Mouse (Mus musculus) neural tube, embryonic 15.5 days (tissue): ENCODE measurements around the gene Arhgap22. TPM values are rescaled to one million over a fixed set of nuclear protein-coding genes. Genes with fewer than 3 reads are reported as not detected.

Experiments
- ATAC-seq: fragments of 200-750 bp; cut with Nextera tagmentation; 2 replicates; pipeline ENCODE4 v1.8.0; 2017; ENCODE audit warnings: mild to moderate bottlenecking, moderate TSS enrichment, moderate library complexity; ENCODE audit not compliant: low FRiP score
- H3K27ac ChIP-seq: fragments of 300-500 bp; sonication (generic); replicated peaks from 2 replicates; pipeline ENCODE4 v1.5.1; 2015; ENCODE audit warnings: mild to moderate bottlenecking, inconsistent platforms
- H3K27me3 ChIP-seq: fragments of 300-500 bp; sonication (generic); replicated peaks from 2 replicates; pipeline ENCODE4 v1.6.1; 2015; ENCODE audit warnings: inconsistent platforms
- H3K36me3 ChIP-seq: fragments of 300-500 bp; sonication (generic); 2 replicates; pipeline ENCODE4 v1.6.1; 2015; ENCODE audit warnings: inconsistent platforms
- H3K4me1 ChIP-seq: fragments of 300-500 bp; sonication (generic); 2 replicates; pipeline ENCODE4 v1.6.1; 2015; ENCODE audit warnings: inconsistent platforms
- H3K4me2 ChIP-seq: fragments of 300-500 bp; sonication (generic); 2 replicates; pipeline ENCODE4 v1.6.1; 2015; ENCODE audit warnings: inconsistent platforms, mild to moderate bottlenecking, moderate library complexity
- H3K4me3 ChIP-seq: fragments of 300-500 bp; sonication (generic); replicated peaks from 2 replicates; pipeline ENCODE4 v1.5.1; 2015; ENCODE audit warnings: mild to moderate bottlenecking, inconsistent platforms
- H3K9ac ChIP-seq: fragments of 300-500 bp; sonication (generic); replicated peaks from 2 replicates; pipeline ENCODE4 v1.6.1; 2015; ENCODE audit warnings: mild to moderate bottlenecking, inconsistent platforms
- H3K9me3 ChIP-seq: fragments of 300-500 bp; sonication (generic); replicated peaks from 2 replicates; pipeline ENCODE4 v1.6.1; 2016; ENCODE audit warnings: inconsistent platforms
- WGBS: fragments of 180-500 bp; shearing (Covaris S2); methylation state at CpG from one replicate; pipeline ENCODE4 v1.1.7; 2015; ENCODE audit warnings: mixed read lengths; 5-methylcytosine and 5-hydroxymethylcytosine counted together
- polyA plus RNA-seq: library from polyadenylated mRNA; unstranded; fragments of >200 nt; fragmentation: Nextera tagmentation; extraction: Ambion mirVana; gene quantifications from 2 replicates; pipeline ENCODE4 v1.2.1, GENCODE M21; 2015

Arhgap22 gene
- polyA plus RNA-seq, 1 experiment from 2014 or later = 3.3 TPM

DNA sequence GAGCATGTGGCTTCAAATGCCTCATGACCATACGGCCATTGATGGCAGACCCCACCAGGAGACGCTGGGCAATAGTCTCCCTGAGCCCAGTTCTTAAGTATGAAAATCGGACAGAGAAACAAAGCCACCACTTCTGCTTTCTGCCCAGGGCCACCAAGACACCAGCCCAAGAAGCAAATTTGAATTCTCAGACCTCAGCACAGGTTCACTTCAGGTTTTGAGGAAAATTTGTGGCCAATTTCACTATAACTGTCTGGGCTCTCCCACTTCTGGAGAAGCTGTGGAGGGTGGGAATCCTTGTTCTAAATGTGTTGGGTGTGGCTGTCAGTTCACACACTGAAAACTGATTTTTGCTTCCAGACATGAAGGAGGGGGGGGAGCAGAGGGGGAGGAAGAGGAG, 19.6 kb upstream of the Arhgap22 start:
- H3K27ac ChIP-seq = no peak overlapping the region
- no peak for ATAC-seq
- no peaks in the 10 kb centered on the region for H3K9me3 ChIP-seq
- 71% methylated on average over 3 of the region's 3 CpGs for WGBS
- no peak overlapping the region for H3K4me2 ChIP-seq
- 0 out of 2 replicates have a peak, but pooled peaks cover 4% of the 10 kb centered on the region for H3K27me3 ChIP-seq
- H3K4me3 ChIP-seq = no peak overlapping the region
- no peaks in the 10 kb centered on the region for H3K4me1 ChIP-seq
- H3K36me3 ChIP-seq = no peaks in the 10 kb centered on the region
- H3K9ac ChIP-seq = no peak overlapping the region

GRCm38 (mm10) chr14:33202161-33202560, 11.7 kb upstream of the Arhgap22 start:
- no peak for ATAC-seq
- Histone ChIP-seq H3K36me3 (no peaks in the 10 kb centered on the region), H3K4me1 (0 out of 2 replicates have a peak, but pooled peaks cover 2% of the 10 kb centered on the region), H3K27me3 (peaks cover 8% of the 10 kb centered on the region; the same call in 1 of the 2 replicates), H3K9ac (no peak overlapping the region), H3K4me2 (no peak overlapping the region), H3K4me3 (no peak overlapping the region), H3K9me3 (no peaks in the 10 kb centered on the region), H3K27ac (no peak overlapping the region)
- WGBS = 76% methylated on average over 4 of the region's 4 CpGs

DNA sequence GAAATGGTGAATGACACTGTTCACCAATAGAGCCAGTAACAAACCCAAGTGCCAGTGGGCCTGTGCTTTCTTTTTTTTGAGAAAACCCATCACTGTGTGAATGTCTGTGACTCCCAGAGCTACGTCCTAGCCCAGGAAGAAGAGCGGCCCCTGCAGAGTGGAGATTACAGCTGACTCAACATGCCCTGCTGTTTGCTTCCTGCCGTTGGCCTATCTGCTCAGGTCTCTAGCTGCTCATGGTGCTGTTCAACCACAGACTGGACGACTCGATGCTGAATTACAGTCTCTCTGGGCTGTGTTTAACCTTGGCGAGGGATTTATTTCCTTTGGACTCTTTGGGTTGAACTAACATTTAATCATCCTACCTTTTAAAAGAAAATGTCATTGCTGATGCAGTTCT, 10.9 kb upstream of the Arhgap22 start:
- 83% methylated on average over 6 of the region's 6 CpGs for WGBS
- ATAC-seq = no peak

DNA sequence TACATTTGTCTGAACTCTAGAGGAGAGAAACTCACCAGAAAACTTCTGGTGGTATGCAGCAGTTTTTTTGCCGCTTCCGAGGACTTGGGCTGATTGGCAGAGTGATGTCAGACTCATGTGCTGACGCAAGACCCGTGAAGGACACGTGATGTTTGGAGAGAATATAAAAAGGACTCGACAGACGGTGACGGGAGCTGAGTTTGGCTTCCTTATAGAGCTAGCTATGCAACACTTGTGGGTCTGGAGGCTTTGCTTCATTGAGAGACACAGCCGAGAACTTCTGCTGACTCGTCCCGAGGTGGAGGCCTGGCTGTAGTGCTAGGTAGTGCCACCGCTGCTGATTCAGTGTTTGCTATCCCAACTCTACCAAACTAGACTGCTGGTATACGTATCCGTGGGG, 10.0 kb upstream of the Arhgap22 start:
- WGBS = 93% methylated on average over 14 of the region's 14 CpGs
- H3K27me3 ChIP-seq = peaks cover 10% of the 10 kb centered on the region
- no peak overlapping the region for H3K4me2 ChIP-seq
- no peaks in the 10 kb centered on the region for H3K9me3 ChIP-seq
- H3K27ac ChIP-seq = no peak overlapping the region
- ATAC-seq = no peak
- no peaks in the 10 kb centered on the region for H3K36me3 ChIP-seq
- H3K9ac ChIP-seq = no peak overlapping the region
- H3K4me3 ChIP-seq = no peak overlapping the region
- H3K4me1 ChIP-seq = 0 out of 2 replicates have a peak, but pooled peaks cover 2% of the 10 kb centered on the region

More for the DNA sequence above, 10.9 kb upstream of the Arhgap22 start:
- Histone ChIP-seq H3K4me2 (no peak overlapping the region), H3K27ac (no peak overlapping the region), H3K9me3 (no peaks in the 10 kb centered on the region), H3K4me3 (no peak overlapping the region), H3K36me3 (no peaks in the 10 kb centered on the region), H3K4me1 (0 out of 2 replicates have a peak, but pooled peaks cover 2% of the 10 kb centered on the region), H3K27me3 (peaks cover 8% of the 10 kb centered on the region; the same call in 1 of the 2 replicates), H3K9ac (no peak overlapping the region)

- 39% methylated on average over 24 of the region's 24 CpGs for WGBS
- peak; percentile 72; the same call in 1 of the 2 replicates for ATAC-seq
- Histone ChIP-seq H3K27ac (no peak overlapping the region), H3K4me3 (peak overlapping the region; percentile 27), H3K9me3 (no peaks in the 10 kb centered on the region), H3K27me3 (peaks cover 10% of the 10 kb centered on the region), H3K36me3 (no peaks in the 10 kb centered on the region), H3K4me2 (peak overlapping the region; percentile 54), H3K9ac (no peak overlapping the region), H3K4me1 (0 out of 2 replicates have a peak, but pooled peaks cover 2% of the 10 kb centered on the region)
Observed at GRCm38 (mm10) chr14:33205280-33205965, 8.4 kb upstream of the Arhgap22 start.

DNA sequence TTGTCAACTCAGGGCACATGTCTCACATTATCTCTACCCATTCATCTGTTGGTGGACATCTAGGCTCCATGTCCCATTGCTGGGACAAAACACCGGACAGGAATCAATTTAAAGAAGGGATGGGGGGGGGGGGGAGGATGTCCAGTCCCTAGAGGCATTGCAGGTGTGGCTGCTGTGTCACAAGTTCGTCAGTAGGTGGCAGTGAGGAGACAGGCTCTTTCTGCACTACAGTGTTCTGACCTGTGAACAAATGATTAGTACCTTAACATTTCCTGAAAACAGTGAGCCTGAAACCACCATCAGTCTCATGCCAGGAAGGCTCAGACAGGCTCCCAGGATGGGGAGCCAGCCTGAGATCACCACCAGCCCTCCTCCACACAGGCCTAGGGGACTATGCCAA, 6.8 kb upstream of the Arhgap22 start:
- no peak overlapping the region for H3K9ac ChIP-seq
- 22% methylated on average over 2 of the region's 2 CpGs for WGBS
- no peak overlapping the region for H3K4me3 ChIP-seq
- no peaks in the 10 kb centered on the region for H3K36me3 ChIP-seq
- no peak for ATAC-seq
- no peak overlapping the region for H3K4me2 ChIP-seq
- H3K27ac ChIP-seq = no peak overlapping the region
- peaks cover 10% of the 10 kb centered on the region for H3K27me3 ChIP-seq
- 0 out of 2 replicates have a peak, but pooled peaks cover 2% of the 10 kb centered on the region for H3K4me1 ChIP-seq
- no peaks in the 10 kb centered on the region for H3K9me3 ChIP-seq

- Histone ChIP-seq H3K9ac (no peak overlapping the region), H3K4me3 (no peak overlapping the region), H3K4me2 (no peak overlapping the region), H3K9me3 (no peaks in the 10 kb centered on the region), H3K27me3 (peaks cover 10% of the 10 kb centered on the region), H3K4me1 (0 out of 2 replicates have a peak, but pooled peaks cover 2% of the 10 kb centered on the region), H3K27ac (no peak overlapping the region), H3K36me3 (no peaks in the 10 kb centered on the region)
- 54% methylated on average over 5 of the region's 5 CpGs for WGBS
- ATAC-seq = no peak
Observed at GRCm38 (mm10) chr14:33208331-33208730, 5.5 kb upstream of the Arhgap22 start.

DNA sequence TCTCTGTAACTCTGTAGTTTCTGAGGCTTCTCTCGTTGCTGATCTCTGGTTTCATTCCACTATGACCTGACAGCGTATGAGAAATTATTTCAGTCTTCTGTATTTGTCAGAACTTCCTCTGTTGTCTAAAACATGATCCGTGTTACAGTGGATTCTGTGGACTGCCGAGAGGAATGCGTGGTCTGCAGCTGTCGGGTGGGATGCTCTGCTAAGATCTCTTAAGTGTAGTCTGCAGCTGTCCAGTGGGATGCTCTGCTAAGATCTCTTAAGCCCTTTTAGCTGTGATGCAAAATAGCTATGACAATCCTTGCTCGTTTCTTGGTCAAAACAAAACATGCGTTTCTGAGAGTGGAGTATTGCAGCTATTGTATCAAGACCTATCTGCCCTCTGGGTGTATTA, 3.0 kb upstream of the Arhgap22 start:
- WGBS = 85% methylated on average over 8 of the region's 8 CpGs
- Histone ChIP-seq H3K4me1 (peaks cover 8% of the 10 kb centered on the region), H3K27me3 (peaks cover 19% of the 10 kb centered on the region), H3K9ac (no peak overlapping the region), H3K27ac (no peak overlapping the region), H3K9me3 (no peaks in the 10 kb centered on the region), H3K36me3 (no peaks in the 10 kb centered on the region), H3K4me3 (no peak overlapping the region), H3K4me2 (no peak overlapping the region)
- ATAC-seq = no peak

DNA sequence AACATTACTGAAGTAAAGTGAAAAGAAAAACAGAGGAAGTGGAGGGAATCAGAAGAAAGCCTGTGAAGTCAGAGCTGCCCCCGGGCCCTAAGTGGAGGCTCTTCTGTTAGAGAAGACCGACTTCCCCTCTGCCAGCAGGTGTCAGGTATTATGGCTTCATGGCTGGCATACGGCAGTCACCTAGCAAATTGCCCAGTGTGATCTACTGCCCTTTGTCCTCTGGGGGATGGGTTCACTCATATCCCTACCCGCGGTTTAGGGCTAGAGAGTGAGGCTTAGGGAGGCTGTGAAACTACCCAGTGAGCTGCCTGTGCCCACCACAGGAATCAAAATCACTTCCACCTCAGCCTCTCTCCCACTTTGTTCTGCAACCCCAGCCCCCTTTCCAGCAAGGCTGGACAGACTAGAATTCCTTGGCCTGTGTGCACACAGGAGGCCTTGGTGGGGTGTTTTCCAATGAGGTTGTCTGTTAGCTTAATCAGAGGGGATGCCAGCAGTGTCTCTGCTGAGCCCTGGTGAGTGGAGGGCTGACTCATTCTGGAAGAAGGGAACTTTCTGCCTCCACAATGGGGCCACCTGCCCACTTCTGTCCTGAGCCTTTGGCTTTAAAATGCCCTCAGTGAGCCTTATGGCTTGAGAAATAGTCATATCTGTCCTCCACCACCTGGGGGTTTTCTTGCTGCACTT, 1.4 kb upstream of the Arhgap22 start:
- no peak overlapping the region for H3K9ac ChIP-seq
- ATAC-seq = no peak
- H3K4me3 ChIP-seq = no peak overlapping the region
- H3K36me3 ChIP-seq = no peaks in the 10 kb centered on the region
- WGBS = 59% methylated on average over 5 of the region's 5 CpGs
- peaks cover 23% of the 10 kb centered on the region for H3K27me3 ChIP-seq
- H3K4me2 ChIP-seq = no peak overlapping the region
- no peaks in the 10 kb centered on the region for H3K9me3 ChIP-seq
- H3K27ac ChIP-seq = no peak overlapping the region
- H3K4me1 ChIP-seq = peaks cover 7% of the 10 kb centered on the region

DNA sequence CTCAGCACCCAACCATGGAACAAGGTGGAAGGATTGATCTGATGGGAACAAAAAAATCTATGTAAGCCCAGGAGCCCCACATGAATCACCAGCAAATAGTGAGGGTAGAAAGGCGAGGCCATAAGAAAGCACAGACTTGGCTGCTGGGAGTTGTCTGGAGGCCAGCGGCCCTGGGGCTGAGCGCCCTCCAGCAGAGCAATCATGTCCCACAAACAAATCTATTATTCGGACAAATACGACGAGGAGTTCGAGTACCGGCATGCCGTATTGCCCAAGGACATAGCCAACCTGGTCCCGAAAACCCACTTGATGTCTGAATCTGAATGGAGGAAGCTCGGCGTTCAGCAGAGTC, 892 bp upstream of the Arhgap22 start:
- Histone ChIP-seq H3K9ac (no peak overlapping the region), H3K4me1 (peaks cover 7% of the 10 kb centered on the region), H3K4me2 (no peak overlapping the region), H3K27ac (no peak overlapping the region), H3K9me3 (no peaks in the 10 kb centered on the region), H3K4me3 (no peak overlapping the region), H3K36me3 (no peaks in the 10 kb centered on the region), H3K27me3 (peaks cover 23% of the 10 kb centered on the region)
- ATAC-seq = no peak
- 88% methylated on average over 12 of the region's 12 CpGs for WGBS

DNA sequence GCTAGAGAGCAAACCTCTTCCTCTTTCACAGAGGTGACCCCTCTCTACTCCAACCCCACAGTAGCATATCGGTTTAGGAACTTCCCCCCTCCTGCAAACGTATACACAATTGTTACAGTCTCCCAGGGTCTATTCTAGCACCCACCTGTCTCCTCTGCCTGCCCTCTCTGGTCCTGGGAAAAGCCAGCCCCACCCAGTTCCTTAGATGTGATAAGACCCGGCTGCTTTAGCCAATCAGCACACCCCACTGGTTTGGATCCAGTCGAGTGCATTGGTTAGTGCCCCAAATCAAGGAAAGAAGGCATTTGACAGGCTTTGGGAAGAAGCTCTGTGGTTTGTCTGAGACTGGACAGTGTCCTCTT, 922 bp downstream of the Arhgap22 start:
- H3K27me3 ChIP-seq = peaks cover 16% of the 10 kb centered on the region
- WGBS = 22% methylated on average over 4 of the region's 4 CpGs
- peaks cover 7% of the 10 kb centered on the region for H3K4me1 ChIP-seq
- no peaks in the 10 kb centered on the region for H3K36me3 ChIP-seq
- H3K27ac ChIP-seq = no peak overlapping the region
- H3K9me3 ChIP-seq = no peaks in the 10 kb centered on the region
- H3K4me3 ChIP-seq = no peak overlapping the region
- H3K4me2 ChIP-seq = peak overlapping the region; percentile 59; the same call in 1 of the 2 replicates
- peak; percentile 32; the same call in 1 of the 2 replicates for ATAC-seq
- no peak overlapping the region for H3K9ac ChIP-seq

- no peak for ATAC-seq
- no peaks in the 10 kb centered on the region for H3K9me3 ChIP-seq
- H3K4me2 ChIP-seq = no peak overlapping the region
- H3K27me3 ChIP-seq = peaks cover 16% of the 10 kb centered on the region
- H3K9ac ChIP-seq = no peak overlapping the region
- peaks cover 7% of the 10 kb centered on the region for H3K4me1 ChIP-seq
- H3K27ac ChIP-seq = no peak overlapping the region
- H3K4me3 ChIP-seq = no peak overlapping the region
- WGBS = 80% methylated on average over 1 of the region's 1 CpGs
- H3K36me3 ChIP-seq = no peaks in the 10 kb centered on the region
Observed at GRCm38 (mm10) chr14:33215163-33215562, 1.3 kb downstream of the Arhgap22 start.
